Mouse (Mus musculus) lung, postnatal 0 days (tissue): Measurements from ENCODE around the gene Fzd7.
"Not testable (repeated sequence)": the region's sequence is repeated elsewhere in the genome, so short reads cannot be mapped to it uniquely, and the experiment has no call there.

ENCODE experiments used
- CTCF ChIP-seq: IDR thresholded peaks from 2 replicates; pipeline ENCODE4 v1.5.1; 2016; ENCODE audit warnings: antibody characterized with exemption, mild to moderate bottlenecking
- EP300 ChIP-seq: IDR thresholded peaks from 2 replicates; pipeline ENCODE4 v1.6.1; 2016; ENCODE audit warnings: antibody characterized with exemption, mild to moderate bottlenecking, control low read depth

DNA sequence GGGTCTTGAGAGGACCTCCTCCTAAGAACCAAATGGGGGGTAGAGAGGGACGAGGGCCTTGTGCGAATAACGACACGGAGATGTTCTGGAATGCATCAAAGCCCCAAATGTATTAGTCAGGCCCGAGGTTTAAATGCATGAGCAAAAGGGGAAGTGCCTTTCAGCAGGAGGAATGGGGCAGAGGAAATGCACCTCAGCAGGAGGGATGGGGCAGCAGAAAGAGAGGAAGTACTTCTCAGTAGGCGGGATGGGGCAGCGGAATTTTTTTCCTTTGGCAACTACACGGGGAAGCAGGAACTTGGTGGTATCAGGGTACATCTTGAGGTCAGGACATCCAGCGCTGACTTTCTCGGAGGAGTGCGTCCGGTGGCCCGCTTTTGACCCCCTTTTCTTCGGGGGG is 39.5 kb upstream of the Fzd7 start:
- not testable (repeated sequence) for TF ChIP-seq CTCF, EP300
